Mouse (Mus musculus): ENCODE data around the gene Stmn3.

The Stmn3 gene

DNA sequence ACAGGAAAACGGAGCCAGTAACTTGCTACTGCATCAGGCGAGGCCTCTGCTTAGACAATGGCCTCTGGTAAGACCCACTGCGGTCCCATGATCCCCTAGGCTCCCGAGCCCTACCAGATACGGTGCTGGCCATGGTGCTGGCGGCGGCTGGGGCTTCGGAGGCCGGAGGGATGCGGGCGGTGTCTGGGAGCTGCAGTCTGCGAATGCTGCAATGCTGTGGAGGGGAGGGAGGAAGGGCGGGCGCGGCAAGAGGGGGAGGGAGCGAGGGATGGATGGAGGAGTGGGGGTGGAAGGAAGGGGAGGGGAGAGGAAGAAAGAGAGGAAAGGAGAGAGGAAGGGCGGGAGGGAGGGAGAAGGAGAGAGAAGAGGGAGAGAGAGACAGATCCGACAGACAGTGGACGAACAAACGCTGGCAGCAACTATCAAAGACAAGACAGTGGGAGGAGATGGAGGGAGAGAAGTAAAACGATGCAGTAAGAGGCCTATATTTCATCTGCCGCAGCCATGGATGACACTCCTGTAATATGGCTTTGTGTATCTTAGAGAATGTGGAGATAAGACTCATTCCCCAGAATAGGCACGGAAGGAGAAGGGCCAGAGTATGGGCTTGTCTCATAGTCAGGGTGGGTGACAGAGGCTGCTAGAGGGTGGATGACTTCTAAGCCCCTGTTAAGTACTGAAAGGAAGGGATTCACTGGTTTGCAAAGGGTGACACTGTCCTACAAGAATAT is at the start of gene Stmn3:
Stmn3 (minus strand) TSS at position 421 of the 731 bp plus-strand sequence.
- peak; percentile 84 for DNase-seq

GRCm38 (mm10) chr2:181363946-181364345 is 49.6 kb upstream of the Stmn3 start:
- DNase-seq: no peak

DNA sequence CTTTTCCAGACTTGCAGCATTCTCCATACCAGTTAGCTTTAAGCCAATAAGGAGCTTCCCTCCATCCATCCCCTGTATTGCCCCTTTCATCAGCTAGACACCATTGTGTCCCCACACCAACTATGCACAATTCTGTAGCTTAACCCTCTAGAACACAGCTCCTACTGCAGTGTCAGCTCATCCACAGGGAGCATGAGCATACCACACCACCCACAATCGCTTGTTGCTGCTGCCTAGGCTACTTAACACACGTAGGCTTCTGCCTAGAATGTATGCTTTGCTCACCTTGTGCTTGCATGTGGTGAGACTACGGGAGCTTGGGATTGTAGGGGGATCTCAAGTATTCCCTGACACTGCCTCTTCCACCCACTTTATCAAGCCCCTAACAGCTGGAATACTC is 42.5 kb upstream of the Stmn3 start:
- no peak for DNase-seq

DNA sequence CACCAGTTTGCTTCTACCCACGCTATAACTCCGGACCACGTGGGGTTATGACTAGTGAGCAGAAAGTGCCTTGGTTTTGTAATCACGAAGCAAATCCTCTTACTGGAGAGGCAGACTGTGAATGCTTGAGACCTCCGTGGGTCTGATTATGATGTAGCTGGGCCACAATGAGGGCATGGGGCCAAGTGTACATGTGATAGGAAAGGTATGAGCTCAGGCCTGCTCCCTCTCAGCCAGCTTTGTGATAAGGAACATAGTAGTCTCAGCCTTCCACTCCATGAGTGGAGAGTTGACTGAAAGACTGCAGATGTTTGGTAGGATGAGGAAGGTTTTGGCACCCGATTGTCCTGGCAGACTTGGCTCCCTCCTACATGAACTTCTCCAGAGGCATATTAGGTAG is 28.5 kb upstream of the Stmn3 start:
- no peak for DNase-seq

- peak; percentile 71 for DNase-seq
These were observed 26.1 kb upstream of the Stmn3 start for GRCm38 (mm10) chr2:181340426-181340825.

DNA sequence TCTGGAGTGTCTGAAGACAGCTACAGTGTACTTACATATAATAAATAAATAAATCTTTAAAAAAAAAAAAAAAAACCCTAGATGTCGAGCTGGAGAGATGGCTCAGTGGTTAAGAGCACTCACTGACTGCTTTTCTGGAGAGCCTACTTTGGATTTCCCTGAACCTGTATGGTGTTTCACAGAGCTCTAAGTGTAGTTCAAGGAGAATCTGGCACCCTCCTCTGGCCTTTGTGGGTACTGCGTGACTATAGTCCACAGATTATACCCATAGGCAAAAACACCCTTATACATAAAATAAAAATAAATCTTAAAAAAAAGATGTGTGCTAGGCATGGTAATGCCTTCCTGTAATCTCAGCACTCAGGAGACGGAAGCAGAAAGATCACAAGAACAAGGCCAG is 19.7 kb upstream of the Stmn3 start:
- DNase-seq: peak; percentile 66

- DNase-seq: no peak
These were observed 18.2 kb upstream of the Stmn3 start for GRCm38 (mm10) chr2:181332542-181332941.

DNA sequence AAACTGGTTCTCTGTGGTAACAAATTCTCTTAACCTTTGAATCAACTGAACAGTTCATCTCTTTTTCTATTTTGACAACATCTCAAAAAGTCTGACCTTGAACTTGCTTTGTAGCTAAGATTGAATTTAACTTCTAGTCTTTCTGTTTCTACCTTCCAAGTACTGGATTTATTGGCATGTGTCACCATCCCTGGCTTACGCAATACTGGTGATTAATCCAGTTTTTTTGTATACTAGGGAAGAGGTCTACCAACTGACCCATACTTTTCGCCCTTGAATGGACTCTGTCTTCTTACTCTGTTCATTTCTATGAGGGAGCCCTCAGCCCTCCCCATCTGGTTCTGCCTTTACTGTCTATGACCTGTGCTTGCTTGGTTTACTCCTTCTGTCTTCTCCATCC is 11.8 kb upstream of the Stmn3 start:
- DNase-seq: no peak

GRCm38 (mm10) chr2:181322136-181322535 is 7.8 kb upstream of the Stmn3 start:
- no peak for DNase-seq

DNA sequence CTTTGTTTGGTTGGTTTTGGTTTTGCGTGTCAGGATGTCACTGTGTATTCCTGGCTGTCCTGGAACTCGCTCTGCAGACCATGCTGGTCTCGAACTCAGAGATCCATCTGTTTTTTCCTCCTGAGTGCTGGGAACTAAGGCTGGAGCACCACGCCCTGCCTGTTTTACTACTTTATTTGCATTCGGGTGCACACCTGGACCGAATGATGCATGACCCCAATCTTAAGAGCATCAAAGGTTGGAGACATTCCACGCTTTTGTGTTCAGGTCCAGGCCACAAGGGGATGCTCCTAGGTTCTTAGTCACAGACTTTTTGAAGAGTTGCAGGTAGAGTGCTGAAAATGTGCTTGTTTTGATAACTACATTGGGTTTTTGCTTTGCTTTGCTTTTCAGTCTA is 5.8 kb upstream of the Stmn3 start:
- DNase-seq: no peak

GRCm38 (mm10) chr2:181319248-181320102 is 5.2 kb upstream of the Stmn3 start, which contains the start of gene Rtel1:
Rtel1 (plus strand) TSS chr2:181319739.
- DNase-seq: peak; percentile 80

- peak; percentile 75 for DNase-seq
These were observed 788 bp downstream of the Stmn3 start for GRCm38 (mm10) chr2:181313344-181314079.

DNA sequence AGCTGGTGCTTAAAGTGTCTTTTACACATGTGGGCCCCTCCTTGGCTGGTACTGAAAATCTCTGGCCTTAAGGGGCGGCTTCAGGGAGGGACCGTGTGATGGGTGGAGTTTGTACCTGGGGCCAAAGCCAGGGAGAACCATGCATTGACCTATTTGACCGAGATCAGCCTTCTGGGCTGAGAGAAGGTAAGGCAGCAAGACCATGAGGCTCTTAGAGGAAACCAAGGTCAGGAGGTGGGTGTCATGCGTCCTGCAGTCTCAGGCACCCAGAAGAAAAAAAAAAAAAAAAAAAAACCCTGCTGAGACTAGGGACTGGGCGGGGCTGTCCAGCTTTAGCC is 1.3 kb downstream of the Stmn3 start:
- peak; percentile 46 for DNase-seq

GRCm38 (mm10) chr2:181312435-181312834 is 1.9 kb downstream of the Stmn3 start:
- peak; percentile 47 for DNase-seq

DNA sequence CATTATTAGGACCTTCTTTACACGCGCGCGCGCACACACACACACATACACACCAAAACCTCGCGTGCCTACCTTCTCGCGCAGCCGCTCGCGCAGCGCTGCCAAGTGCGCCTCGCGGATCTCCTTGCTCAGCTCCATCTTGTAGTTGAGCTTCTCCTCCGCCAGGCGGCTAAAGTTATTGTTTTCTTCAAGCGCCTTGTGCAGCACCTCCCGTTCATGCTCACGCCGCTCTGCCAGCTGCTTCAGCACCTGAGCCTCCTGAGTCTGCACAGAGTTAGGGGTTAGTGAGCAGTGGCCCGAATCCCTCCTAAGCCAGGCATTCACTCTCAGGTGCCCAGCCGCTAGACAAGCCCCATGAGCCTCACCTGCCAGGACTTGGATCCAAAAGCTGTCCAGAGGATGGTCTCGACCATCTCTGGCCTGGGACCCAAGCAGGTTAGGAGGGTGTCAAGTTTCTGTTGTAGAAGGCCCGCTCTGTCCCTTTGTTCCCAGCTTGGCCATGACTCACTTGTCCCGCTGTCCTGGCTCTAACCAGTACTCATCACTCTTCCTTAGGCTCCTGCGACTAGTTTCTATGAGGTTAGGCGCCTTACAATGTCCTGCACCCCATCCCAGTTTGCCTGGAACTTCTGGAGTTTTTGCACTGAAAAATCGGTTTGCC is 7.0 kb downstream of the Stmn3 start:
- DNase-seq: peak; percentile 69

DNA sequence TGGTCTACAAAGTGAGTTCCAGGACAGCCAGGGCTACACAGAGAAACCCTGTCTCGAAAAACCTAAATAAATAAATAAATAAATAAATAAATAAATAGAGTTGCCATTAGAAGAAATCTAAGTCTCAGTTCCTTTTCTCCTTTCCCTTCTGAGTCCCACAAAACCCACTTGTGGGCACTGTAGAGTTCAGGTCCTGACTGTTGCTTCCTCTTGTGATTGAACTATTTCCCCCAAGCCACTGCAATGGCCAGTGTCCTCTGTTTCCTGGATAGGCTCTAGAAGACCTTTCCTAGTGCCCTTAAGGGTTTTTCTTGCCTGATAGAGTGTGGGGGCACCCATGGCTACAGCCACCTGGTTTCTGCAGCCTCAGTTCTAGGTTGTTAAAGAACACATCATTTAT is 9.4 kb downstream of the Stmn3 start:
- DNase-seq: no peak

DNA sequence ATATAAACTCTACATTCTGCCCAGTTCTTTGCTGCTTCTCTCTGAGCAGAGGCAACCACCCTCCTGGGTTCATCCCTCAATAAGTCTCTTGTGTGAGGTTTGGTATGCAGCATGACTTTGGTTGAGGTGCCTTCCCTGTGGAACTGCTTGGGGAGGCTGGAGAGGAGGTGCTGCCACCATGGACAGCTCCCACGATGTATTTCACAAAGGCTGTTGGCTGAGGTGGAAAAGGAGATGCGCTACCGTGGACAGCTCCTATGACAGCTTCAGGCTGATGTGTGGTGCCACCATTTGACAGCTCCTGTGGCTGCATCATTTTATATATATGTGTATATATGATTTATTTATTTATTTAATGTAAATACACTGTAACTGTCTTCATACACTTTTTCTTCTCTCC is 12.3 kb downstream of the Stmn3 start:
- DNase-seq: no peak

DNA sequence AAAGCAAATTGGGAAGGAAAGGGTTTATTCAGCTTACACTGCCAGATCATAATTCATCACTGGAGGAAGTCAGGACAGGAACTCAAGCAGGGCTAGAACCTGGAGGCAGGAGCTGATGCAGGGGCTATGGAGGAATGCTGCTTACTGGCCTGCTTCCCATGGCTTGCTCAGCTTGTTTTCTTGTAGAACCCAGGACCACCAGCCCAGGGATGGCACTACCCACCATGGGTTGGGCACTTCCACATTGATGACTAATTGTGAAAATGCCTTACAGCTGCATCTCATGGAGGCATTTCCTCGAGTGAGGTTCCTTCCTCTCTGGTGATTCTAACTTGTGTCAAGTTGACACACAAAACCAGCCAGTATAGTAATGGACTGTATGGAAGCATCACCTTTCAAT is 23.4 kb downstream of the Stmn3 start:
- peak; percentile 15 for DNase-seq

GRCm38 (mm10) chr2:181288691-181289090 is 25.6 kb downstream of the Stmn3 start:
- DNase-seq: peak; percentile 30

DNA sequence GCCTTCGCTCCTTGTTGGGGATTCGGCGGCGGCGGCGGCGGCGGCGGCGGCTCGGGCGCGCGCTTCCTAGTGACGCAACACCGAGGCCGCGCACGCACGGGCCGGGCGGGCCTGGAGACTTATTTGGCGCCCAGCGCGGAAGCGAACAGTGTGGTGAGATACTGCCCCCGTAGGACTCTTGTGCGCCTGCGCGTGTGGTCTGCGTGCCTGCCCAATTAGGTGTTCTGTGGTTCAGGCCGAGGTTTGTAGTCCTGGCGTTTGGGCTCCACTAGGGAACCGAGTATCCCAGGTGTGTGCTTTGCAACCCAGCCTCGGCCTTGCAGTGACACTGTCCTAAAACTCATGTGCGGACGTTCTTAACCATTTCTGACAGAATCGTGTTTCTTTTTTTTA is 26.3 kb downstream of the Stmn3 start, which contains the start of gene Gmeb2:
Gmeb2 (minus strand) TSS at position 78 of the 393 bp plus-strand sequence.
- peak; percentile 98 for DNase-seq

GRCm38 (mm10) chr2:181287338-181287957 is 26.9 kb downstream of the Stmn3 start:
- peak; percentile 87 for DNase-seq

DNA sequence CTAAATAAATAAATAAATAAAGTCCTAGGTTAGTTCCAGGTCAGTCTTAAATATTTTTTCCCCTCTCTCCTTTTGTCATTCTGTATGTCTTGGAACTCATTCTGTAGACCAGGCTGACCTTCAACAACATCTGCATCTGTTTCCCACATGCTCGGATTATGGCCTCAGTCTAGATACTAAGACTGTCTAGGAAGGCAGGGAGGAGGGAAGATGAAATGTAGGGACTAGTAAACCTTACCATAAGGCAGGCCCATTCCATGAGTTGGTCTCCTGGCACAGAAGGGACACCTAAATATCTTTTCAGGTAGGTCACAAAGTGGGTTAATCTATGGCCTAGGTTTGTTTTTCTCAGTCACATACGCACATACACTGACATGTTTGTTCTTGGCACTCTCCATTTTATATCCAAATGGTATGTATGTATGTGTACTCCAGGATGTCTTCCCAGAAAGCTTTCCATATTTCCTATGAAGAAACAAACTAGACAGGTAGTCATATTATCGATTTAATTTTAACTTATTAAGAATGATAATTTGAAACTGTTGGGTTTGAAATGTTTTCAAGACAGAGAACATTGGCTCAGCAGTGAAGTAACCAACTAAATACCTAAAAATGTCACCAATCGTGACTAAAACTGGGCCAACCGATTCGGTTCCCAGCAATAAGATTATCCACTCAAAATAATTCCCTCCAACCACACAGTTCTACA is 27.5 kb downstream of the Stmn3 start:
- no peak for DNase-seq

All from cerebellum, adult 9-11 months (tissue).